Mouse (Mus musculus): ENCODE measurements around the gene Clip4. TPM values are rescaled to one million over a fixed set of nuclear protein-coding genes. Genes with fewer than 3 reads are reported as not detected.
A peak's percentile ranks its signal among the peaks of the same experiment; 100 is the strongest.

Gene Clip4
- total and polyA plus RNA-seq, 2 experiments from 2014 or later: 15.8 to 16.9 TPM

DNA sequence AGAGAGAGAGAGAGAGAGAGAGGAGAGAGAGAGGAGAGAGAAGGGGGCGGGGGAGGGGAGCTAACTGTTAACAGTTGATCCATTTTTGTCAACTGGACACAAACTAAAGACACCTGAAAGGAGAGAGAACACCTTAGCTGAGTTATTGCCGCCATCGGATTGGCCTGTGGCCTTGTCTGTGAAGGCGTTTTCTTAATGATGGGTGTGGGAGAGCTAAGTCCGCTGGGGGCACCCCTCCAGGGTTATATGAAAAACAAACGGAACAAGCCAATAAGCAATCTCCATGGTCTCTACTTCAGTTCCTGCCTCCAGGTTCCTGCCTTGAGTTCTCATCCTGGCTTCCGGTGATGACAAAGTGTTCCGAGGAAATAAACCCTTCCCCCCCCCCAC is 102.0 kb downstream of the Clip4 start:
- Histone ChIP-seq H3K36me3 (ENCODE audit: insufficient read depth, low read length) (no peaks in the 10 kb centered on the region), H3K27ac (ENCODE audit: low read depth, low read length) (no peak overlapping the region), H3K9ac (replicated peaks; ENCODE audit: low read length, poor library complexity, severe bottlenecking) (no peak overlapping the region), H3K4me2 (ENCODE audit: low read depth, low read length, poor library complexity, severe bottlenecking) (no peak overlapping the region), H3K4me3 (ENCODE audit: low read depth, low read length) (no peak overlapping the region), H3K27me3 (ENCODE audit: insufficient read depth, low read length) (no peaks in the 10 kb centered on the region), H3K4me1 (ENCODE audit: insufficient read depth, low read length) (peaks cover 5% of the 10 kb centered on the region; the same call in 1 of the 2 replicates), H3K9me3 (ENCODE audit: low read length) (no peaks in the 10 kb centered on the region)
- ATAC-seq (ENCODE audit: low FRiP score) (no peak), DNase-seq (ENCODE audit: low spot score) (no peak)
- TF ChIP-seq CTCF (IDR thresholded peaks at IDR 0.05): no peak
- WGBS: 89% methylated on average over 8 of the region's 8 CpGs

- no peak overlapping the region for H3K4me3 ChIP-seq (ENCODE audit: low read depth, low read length)
- 92% methylated on average over 1 of the region's 1 CpGs for WGBS
- no peak for TF ChIP-seq CTCF (IDR thresholded peaks at IDR 0.05)
Observed at GRCm38 (mm10) chr17:71870641-71871040, 102.4 kb downstream of the Clip4 start.

DNA sequence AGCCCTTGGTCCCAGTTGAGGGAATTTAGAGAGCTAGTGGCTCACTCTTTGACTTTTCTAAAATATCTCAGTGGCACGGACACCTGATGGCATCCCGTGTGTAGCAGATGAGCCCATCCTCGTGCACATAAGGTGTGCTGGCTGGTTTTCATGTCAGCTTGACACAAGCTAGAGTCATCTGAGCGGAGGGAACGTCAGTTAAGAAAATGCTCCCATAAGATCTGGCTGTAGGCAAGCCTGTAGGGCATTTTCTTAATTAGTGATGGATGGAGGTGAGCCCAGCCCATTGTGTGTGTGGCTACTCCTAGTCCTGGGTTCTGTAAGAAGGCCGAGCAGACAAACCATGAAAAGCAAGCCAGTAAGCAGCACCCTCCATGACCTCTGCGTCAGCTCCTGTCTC is 103.7 kb downstream of the Clip4 start:
- Histone ChIP-seq H3K4me3 (ENCODE audit: low read depth, low read length) (no peak overlapping the region), H3K4me2 (ENCODE audit: low read depth, low read length, poor library complexity, severe bottlenecking) (no peak overlapping the region), H3K27me3 (ENCODE audit: insufficient read depth, low read length) (no peaks in the 10 kb centered on the region), H3K9ac (replicated peaks; ENCODE audit: low read length, poor library complexity, severe bottlenecking) (no peak overlapping the region), H3K27ac (ENCODE audit: low read depth, low read length) (no peak overlapping the region), H3K4me1 (ENCODE audit: insufficient read depth, low read length) (peaks cover 5% of the 10 kb centered on the region; the same call in 1 of the 2 replicates), H3K36me3 (ENCODE audit: insufficient read depth, low read length) (no peaks in the 10 kb centered on the region), H3K9me3 (ENCODE audit: low read length) (no peaks in the 10 kb centered on the region)
- no peak for DNase-seq (ENCODE audit: low spot score)
- WGBS: 87% methylated on average over 7 of the region's 7 CpGs
- ATAC-seq (ENCODE audit: low FRiP score): no peak
- no peak for TF ChIP-seq CTCF (IDR thresholded peaks at IDR 0.05)

More at GRCm38 (mm10) chr17:71870641-71871040, 102.4 kb downstream of the Clip4 start:
- Histone ChIP-seq H3K4me1 (ENCODE audit: insufficient read depth, low read length) (peaks cover 5% of the 10 kb centered on the region; the same call in 1 of the 2 replicates), H3K4me2 (ENCODE audit: low read depth, low read length, poor library complexity, severe bottlenecking) (no peak overlapping the region), H3K36me3 (ENCODE audit: insufficient read depth, low read length) (no peaks in the 10 kb centered on the region), H3K27me3 (ENCODE audit: insufficient read depth, low read length) (no peaks in the 10 kb centered on the region), H3K9ac (replicated peaks; ENCODE audit: low read length, poor library complexity, severe bottlenecking) (no peak overlapping the region), H3K27ac (ENCODE audit: low read depth, low read length) (no peak overlapping the region), H3K9me3 (ENCODE audit: low read length) (no peaks in the 10 kb centered on the region)
- ATAC-seq (ENCODE audit: low FRiP score): no peak
- DNase-seq (ENCODE audit: low spot score): no peak

GRCm38 (mm10) chr17:71872976-71873375 is 104.7 kb downstream of the Clip4 start:
- no peak overlapping the region for H3K4me2 ChIP-seq (ENCODE audit: low read depth, low read length, poor library complexity, severe bottlenecking)
- H3K27ac ChIP-seq (ENCODE audit: low read depth, low read length): no peak overlapping the region
- DNase-seq (ENCODE audit: low spot score): no peak
- H3K9ac ChIP-seq (replicated peaks; ENCODE audit: low read length, poor library complexity, severe bottlenecking): no peak overlapping the region
- no peak for ATAC-seq (ENCODE audit: low FRiP score)
- WGBS: 66% methylated on average over 5 of the region's 5 CpGs
- H3K36me3 ChIP-seq (ENCODE audit: insufficient read depth, low read length): no peaks in the 10 kb centered on the region
- no peak overlapping the region for H3K4me3 ChIP-seq (ENCODE audit: low read depth, low read length)
- H3K27me3 ChIP-seq (ENCODE audit: insufficient read depth, low read length): no peaks in the 10 kb centered on the region
- no peaks in the 10 kb centered on the region for H3K9me3 ChIP-seq (ENCODE audit: low read length)
- H3K4me1 ChIP-seq (ENCODE audit: insufficient read depth, low read length): peaks cover 5% of the 10 kb centered on the region; the same call in 1 of the 2 replicates
- TF ChIP-seq CTCF (IDR thresholded peaks at IDR 0.05): peak; percentile 63

GRCm38 (mm10) chr17:71874077-71874476 is 105.8 kb downstream of the Clip4 start:
- 39% methylated on average over 6 of the region's 6 CpGs for WGBS
- no peak overlapping the region for H3K4me3 ChIP-seq (ENCODE audit: low read depth, low read length)
- peak; percentile 71 for TF ChIP-seq CTCF (IDR thresholded peaks at IDR 0.05)
- H3K27ac ChIP-seq (ENCODE audit: low read depth, low read length): no peak overlapping the region
- H3K27me3 ChIP-seq (ENCODE audit: insufficient read depth, low read length): no peaks in the 10 kb centered on the region
- H3K9me3 ChIP-seq (ENCODE audit: low read length): no peaks in the 10 kb centered on the region
- H3K9ac ChIP-seq (replicated peaks; ENCODE audit: low read length, poor library complexity, severe bottlenecking): no peak overlapping the region
- peaks cover 5% of the 10 kb centered on the region; the same call in 1 of the 2 replicates for H3K4me1 ChIP-seq (ENCODE audit: insufficient read depth, low read length)
- no peak for ATAC-seq (ENCODE audit: low FRiP score)
- no peak overlapping the region for H3K4me2 ChIP-seq (ENCODE audit: low read depth, low read length, poor library complexity, severe bottlenecking)
- no peak for DNase-seq (ENCODE audit: low spot score)
- H3K36me3 ChIP-seq (ENCODE audit: insufficient read depth, low read length): no peaks in the 10 kb centered on the region

DNA sequence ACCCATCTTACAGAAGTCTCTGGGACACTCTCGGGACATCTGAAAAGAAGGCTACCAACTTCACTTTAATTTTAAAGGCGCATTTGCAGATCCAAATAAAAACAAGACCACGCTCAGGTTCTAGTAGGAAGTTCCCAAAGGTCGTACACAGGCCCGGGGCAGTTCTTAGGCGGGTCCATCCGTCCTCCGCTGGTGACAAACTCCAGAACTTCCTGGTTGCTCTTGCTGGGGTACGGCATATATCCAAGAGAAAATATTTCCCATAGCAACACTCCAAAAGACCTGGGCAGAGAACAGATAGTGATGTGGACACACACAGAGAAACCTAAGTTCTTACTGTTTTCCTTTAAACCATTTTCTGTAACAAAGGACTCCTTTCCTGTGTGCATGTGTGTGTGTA is 106.5 kb downstream of the Clip4 start:
- Histone ChIP-seq H3K4me1 (ENCODE audit: insufficient read depth, low read length) (0 out of 2 replicates have a peak, but pooled peaks cover under 1% of the 10 kb centered on the region), H3K27ac (ENCODE audit: low read depth, low read length) (no peak overlapping the region), H3K36me3 (ENCODE audit: insufficient read depth, low read length) (no peaks in the 10 kb centered on the region), H3K4me3 (ENCODE audit: low read depth, low read length) (no peak overlapping the region), H3K9me3 (ENCODE audit: low read length) (no peaks in the 10 kb centered on the region), H3K9ac (replicated peaks; ENCODE audit: low read length, poor library complexity, severe bottlenecking) (no peak overlapping the region), H3K27me3 (ENCODE audit: insufficient read depth, low read length) (no peaks in the 10 kb centered on the region), H3K4me2 (ENCODE audit: low read depth, low read length, poor library complexity, severe bottlenecking) (no peak overlapping the region)
- ATAC-seq (ENCODE audit: low FRiP score): no peak
- no peak for TF ChIP-seq CTCF (IDR thresholded peaks at IDR 0.05)
- WGBS: 93% methylated on average over 9 of the region's 9 CpGs
- DNase-seq (ENCODE audit: low spot score): no peak

All from midbrain, postnatal 0 days (tissue).